Mouse (Mus musculus) ovary, postnatal 14 days (tissue): Measurements from ENCODE around the gene Defa37.
"Not testable (repeated sequence)": the region's sequence is repeated elsewhere in the genome, so short reads cannot be mapped to it uniquely, and the experiment has no call there.

Source experiments
- DNase-seq: peaks from one replicate; pipeline ENCODE4 v3.0.0; 2022; ENCODE audit warnings: low spot score

Defa37 gene

GRCm38 (mm10) chr8:21565086-21565485, at the start of gene Defa37:
TSS of gene Defa37 (plus strand) at chr8:21565386.
- DNase-seq, result not testable (repeated sequence)

GRCm38 (mm10) chr8:21528732-21529131, 36.5 kb upstream of the Defa37 start, which contains the start of gene Defa32:
TSS of gene Defa32 (plus strand) at chr8:21529032.
- DNase-seq, result not testable (repeated sequence)

- DNase-seq, result not testable (repeated sequence)
These were observed 17.5 kb downstream of the Defa37 start, which contains the start of gene Defa28 for GRCm38 (mm10) chr8:21582706-21583105. TSS of gene Defa28 (plus strand) at chr8:21583006.

GRCm38 (mm10) chr8:21594408-21594807, 29.2 kb downstream of the Defa37 start, which contains the start of gene Gm7861:
TSS of gene Gm7861 (minus strand) at chr8:21594508.
- DNase-seq, result not testable (repeated sequence)
